Mouse (Mus musculus) hindbrain, embryonic 14.5 days (tissue): ENCODE results near the gene Orai2. TPM values are rescaled to one million over a fixed set of nuclear protein-coding genes. Genes with fewer than 3 reads are reported as not detected.

ENCODE experiments used
- ATAC-seq: fragments of 200-750 bp; cut with Nextera tagmentation; 2 replicates; pipeline ENCODE4 v1.8.0; 2017; ENCODE audit warnings: moderate number of reproducible peaks, mild to moderate bottlenecking, moderate TSS enrichment, moderate library complexity; ENCODE audit not compliant: low FRiP score
- DNase-seq: peaks from one replicate; pipeline ENCODE4 v3.0.0-alpha.2; 2015; ENCODE audit warnings: low spot score
- H3K27ac ChIP-seq: fragments of 300-500 bp; sonication (generic); 2 replicates; pipeline ENCODE4 v1.5.1; 2014; ENCODE audit warnings: mild to moderate bottlenecking, moderate library complexity
- H3K27me3 ChIP-seq: fragments of 300-500 bp; sonication (generic); 2 replicates; pipeline ENCODE4 v1.6.1; 2014; ENCODE audit warnings: mild to moderate bottlenecking, low read length, mixed read lengths; ENCODE audit not compliant: control insufficient read depth, insufficient read depth
- H3K36me3 ChIP-seq: fragments of 300-500 bp; sonication (generic); replicated peaks from 2 replicates; pipeline ENCODE4 v1.6.1; 2014; ENCODE audit not compliant: control insufficient read depth, insufficient read depth
- H3K4me1 ChIP-seq: fragments of 300-500 bp; sonication (generic); replicated peaks from 2 replicates; pipeline ENCODE4 v1.6.1; 2014; ENCODE audit warnings: antibody characterized with exemption, low read length, mixed read lengths; ENCODE audit not compliant: control insufficient read depth, insufficient read depth
- H3K4me2 ChIP-seq: fragments of 300-500 bp; sonication (generic); replicated peaks from 2 replicates; pipeline ENCODE4 v1.6.1; 2014; ENCODE audit warnings: mild to moderate bottlenecking, moderate library complexity
- H3K4me3 ChIP-seq: fragments of 300-500 bp; sonication (generic); replicated peaks from 2 replicates; pipeline ENCODE4 v1.5.1; 2014; ENCODE audit warnings: mild to moderate bottlenecking, low read length
- H3K9ac ChIP-seq: fragments of 300-500 bp; sonication (generic); 2 replicates; pipeline ENCODE4 v1.6.1; 2014
- H3K9me3 ChIP-seq: fragments of 300-500 bp; sonication (generic); 2 replicates; pipeline ENCODE4 v1.6.1; 2016; ENCODE audit warnings: low read length; ENCODE audit not compliant: control insufficient read depth
- WGBS: fragments of 180-500 bp; shearing (Covaris S2); extraction: QIAGEN DNeasy Blood & Tissue Kit; methylation state at CpG from one replicate; pipeline ENCODE4 v1.1.7; 2014; 5-methylcytosine and 5-hydroxymethylcytosine counted together
- polyA plus RNA-seq: library from polyadenylated mRNA; unstranded; fragments of >200 nt; fragmentation: Nextera tagmentation; extraction: Ambion mirVana; gene quantifications from 2 replicates; pipeline ENCODE4 v1.2.1, GENCODE M21; 2014

Orai2 gene
- polyA plus RNA-seq, 1 experiment from 2014 or later = 34.6 TPM

DNA sequence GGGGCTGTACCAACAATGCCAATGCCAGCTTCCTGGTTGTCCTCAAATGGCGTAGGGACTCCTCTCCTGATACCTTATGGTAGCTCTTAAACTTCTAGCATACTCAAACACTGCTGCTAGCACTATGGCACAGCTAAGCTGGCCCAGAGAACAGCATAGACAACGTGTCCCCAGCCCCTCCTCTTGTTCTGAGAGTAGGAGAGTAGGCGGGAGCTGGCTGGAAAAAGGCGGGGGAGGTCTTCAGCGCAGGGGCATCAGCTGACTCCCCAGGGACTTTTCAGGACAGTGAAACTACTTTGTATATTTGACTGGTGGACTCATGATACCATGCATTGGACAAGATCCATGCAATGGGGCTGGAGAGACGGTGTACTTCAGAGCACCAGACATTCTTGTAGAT is 11.5 kb upstream of the Orai2 start:
- no peak overlapping the region for H3K9ac ChIP-seq
- no peak overlapping the region for H3K4me3 ChIP-seq
- H3K9me3 ChIP-seq = no peaks in the 10 kb centered on the region
- H3K27me3 ChIP-seq = no peaks in the 10 kb centered on the region
- DNase-seq (no peak), ATAC-seq (no peak)
- H3K4me1 ChIP-seq = no peaks in the 10 kb centered on the region
- H3K36me3 ChIP-seq = peaks cover 83% of the 10 kb centered on the region
- 93% methylated on average over 6 of the region's 6 CpGs for WGBS
- no peak overlapping the region for H3K27ac ChIP-seq
- H3K4me2 ChIP-seq = no peak overlapping the region

GRCm38 (mm10) chr5:136181197-136181596 is 10.7 kb upstream of the Orai2 start:
- no peak overlapping the region for H3K4me3 ChIP-seq
- H3K4me1 ChIP-seq = no peaks in the 10 kb centered on the region
- no peaks in the 10 kb centered on the region for H3K9me3 ChIP-seq
- DNase-seq = no peak
- no peak for ATAC-seq
- H3K4me2 ChIP-seq = no peak overlapping the region
- H3K36me3 ChIP-seq = peaks cover 80% of the 10 kb centered on the region
- 94% methylated on average over 6 of the region's 6 CpGs for WGBS
- no peaks in the 10 kb centered on the region for H3K27me3 ChIP-seq
- H3K27ac ChIP-seq = no peak overlapping the region
- no peak overlapping the region for H3K9ac ChIP-seq

- DNase-seq (no peak), ATAC-seq (no peak)
- WGBS = 86% methylated on average over 5 of the region's 5 CpGs
- H3K27ac ChIP-seq = no peak overlapping the region
- no peak overlapping the region for H3K4me2 ChIP-seq
- peaks cover 66% of the 10 kb centered on the region for H3K36me3 ChIP-seq
- H3K9me3 ChIP-seq = no peaks in the 10 kb centered on the region
- no peaks in the 10 kb centered on the region for H3K4me1 ChIP-seq
- H3K9ac ChIP-seq = no peak overlapping the region
- H3K27me3 ChIP-seq = no peaks in the 10 kb centered on the region
- no peak overlapping the region for H3K4me3 ChIP-seq
Observed at GRCm38 (mm10) chr5:136179594-136179993, 9.1 kb upstream of the Orai2 start.

GRCm38 (mm10) chr5:136173606-136174463 is 3.3 kb upstream of the Orai2 start:
- no peak overlapping the region for H3K9ac ChIP-seq
- no peak overlapping the region for H3K4me3 ChIP-seq
- no peaks in the 10 kb centered on the region for H3K9me3 ChIP-seq
- H3K27ac ChIP-seq = peak overlapping the region; percentile 55; the same call in 1 of the 2 replicates
- peaks cover 17% of the 10 kb centered on the region for H3K4me1 ChIP-seq
- peaks cover 11% of the 10 kb centered on the region for H3K36me3 ChIP-seq
- ATAC-seq (no peak), DNase-seq (no peak)
- H3K4me2 ChIP-seq = no peak overlapping the region
- WGBS = 40% methylated on average over 9 of the region's 9 CpGs
- H3K27me3 ChIP-seq = no peaks in the 10 kb centered on the region

DNA sequence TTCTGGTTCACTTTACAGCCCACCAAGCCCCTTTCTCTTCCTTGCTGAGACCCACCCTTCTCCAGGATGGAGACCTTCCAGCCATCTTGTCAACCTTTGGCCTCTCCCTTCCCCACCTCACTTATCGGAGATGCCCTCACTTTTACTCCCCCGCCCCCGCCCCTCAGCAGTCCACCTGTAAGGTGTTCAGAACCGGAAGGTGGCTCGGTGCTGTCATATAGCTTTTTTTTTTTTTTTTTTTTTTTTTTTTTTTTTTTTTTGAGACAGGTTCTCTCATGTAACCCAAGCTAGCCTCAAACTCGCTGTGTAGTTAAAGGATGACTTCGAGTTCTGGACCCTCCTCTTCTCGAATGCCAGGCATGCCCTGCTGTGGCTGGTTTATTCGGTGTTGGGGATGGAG is 2.4 kb upstream of the Orai2 start:
- Histone ChIP-seq H3K36me3 (peaks cover 2% of the 10 kb centered on the region; the same call in 1 of the 2 replicates), H3K27me3 (no peaks in the 10 kb centered on the region), H3K4me3 (no peak overlapping the region), H3K4me2 (no peak overlapping the region), H3K9ac (no peak overlapping the region), H3K4me1 (peaks cover 17% of the 10 kb centered on the region), H3K9me3 (no peaks in the 10 kb centered on the region), H3K27ac (no peak overlapping the region)
- ATAC-seq (no peak), DNase-seq (no peak)
- 83% methylated on average over 9 of the region's 9 CpGs for WGBS

DNA sequence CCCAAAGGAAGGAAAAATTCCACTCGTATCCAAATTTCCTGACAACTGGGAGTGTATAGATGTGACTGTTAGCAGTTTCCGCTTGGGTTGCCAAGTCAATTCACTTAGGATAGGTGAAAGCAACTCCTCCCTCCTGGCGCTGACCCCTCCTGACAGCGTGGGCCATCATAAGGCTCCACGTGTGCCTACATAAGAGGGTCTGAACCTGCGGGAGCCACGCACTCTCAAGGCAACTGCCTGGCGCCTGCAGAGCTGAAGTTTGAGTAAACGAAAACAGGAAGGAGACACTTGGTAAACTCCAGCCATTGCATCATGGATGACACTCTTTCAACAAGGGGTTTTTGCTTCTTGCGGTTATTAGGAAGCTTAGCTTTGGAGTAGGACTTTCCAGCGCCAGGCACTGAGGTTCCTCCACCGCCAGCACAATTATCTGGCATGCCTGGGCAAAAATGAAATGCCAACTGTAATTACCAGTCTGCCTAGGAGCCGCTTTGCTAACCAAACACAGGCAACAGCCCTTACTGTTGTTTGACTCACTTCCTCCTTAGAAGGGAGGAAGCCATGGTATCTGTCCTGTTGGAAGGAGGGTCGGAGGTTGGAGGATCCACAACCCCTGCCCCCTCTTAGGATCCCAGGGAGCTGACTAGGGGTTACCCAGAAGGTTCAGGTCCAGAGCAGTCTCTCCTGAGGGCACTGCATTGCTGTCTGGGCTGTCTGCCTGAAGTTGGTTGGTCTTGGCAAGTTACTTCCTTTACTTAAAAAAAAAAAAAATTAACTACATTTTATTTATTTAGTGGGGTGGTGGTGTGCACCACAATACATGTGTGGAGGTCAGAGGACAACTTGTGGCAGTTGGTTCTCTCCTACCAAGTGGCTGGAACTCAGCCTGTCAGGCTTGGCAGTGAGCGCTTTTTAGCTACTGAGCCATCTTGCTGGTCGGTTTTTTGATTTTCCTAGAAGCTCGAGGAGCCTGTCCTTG is 1.1 kb upstream of the Orai2 start:
- Histone ChIP-seq H3K4me2 (peak overlapping the region; percentile 61), H3K4me3 (peak overlapping the region; percentile 68), H3K36me3 (peaks cover 5% of the 10 kb centered on the region; the same call in 1 of the 2 replicates), H3K27me3 (no peaks in the 10 kb centered on the region), H3K4me1 (peaks cover 17% of the 10 kb centered on the region), H3K9me3 (no peaks in the 10 kb centered on the region), H3K9ac (peak overlapping the region; percentile 85), H3K27ac (peak overlapping the region; percentile 81)
- DNase-seq (no peak), ATAC-seq (no peak)
- WGBS = 40% methylated on average over 17 of the region's 17 CpGs

- H3K9me3 ChIP-seq = no peaks in the 10 kb centered on the region
- no peak for ATAC-seq
- peak overlapping the region; percentile 68 for H3K4me3 ChIP-seq
- no peak for DNase-seq
- peaks cover 17% of the 10 kb centered on the region for H3K4me1 ChIP-seq
- peak overlapping the region; percentile 61 for H3K4me2 ChIP-seq
- 12% methylated on average over 15 of the region's 15 CpGs for WGBS
- H3K9ac ChIP-seq = peak overlapping the region; percentile 85
- H3K27ac ChIP-seq = peak overlapping the region; percentile 81
- H3K36me3 ChIP-seq = peaks cover 5% of the 10 kb centered on the region; the same call in 1 of the 2 replicates
- H3K27me3 ChIP-seq = no peaks in the 10 kb centered on the region
Observed at GRCm38 (mm10) chr5:136169626-136170511, 644 bp downstream of the Orai2 start.

DNA sequence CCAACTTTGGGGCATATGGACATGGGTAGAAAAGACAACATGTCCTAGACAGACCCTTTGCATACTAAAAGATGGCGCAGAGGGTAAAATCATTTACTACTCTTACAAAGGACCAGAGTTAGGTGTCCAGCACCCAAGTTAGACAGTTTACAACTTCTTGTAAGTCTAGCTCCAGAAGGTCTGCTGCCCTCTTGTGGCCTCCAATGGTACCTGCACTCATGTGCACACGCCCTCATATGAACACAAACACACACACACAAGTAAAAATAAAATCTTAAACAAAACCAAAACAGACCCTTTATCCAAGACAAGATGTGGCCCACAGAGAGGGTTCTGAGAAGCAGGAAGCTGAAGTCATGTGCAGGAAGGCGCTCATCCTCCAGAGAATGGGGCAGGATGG is 2.4 kb downstream of the Orai2 start:
- no peak overlapping the region for H3K27ac ChIP-seq
- WGBS = 97% methylated on average over 3 of the region's 3 CpGs
- no peaks in the 10 kb centered on the region for H3K9me3 ChIP-seq
- H3K27me3 ChIP-seq = no peaks in the 10 kb centered on the region
- H3K4me1 ChIP-seq = peaks cover 17% of the 10 kb centered on the region
- DNase-seq (no peak), ATAC-seq (no peak)
- no peak overlapping the region for H3K4me3 ChIP-seq
- H3K4me2 ChIP-seq = no peak overlapping the region
- H3K36me3 ChIP-seq = peaks cover 5% of the 10 kb centered on the region; the same call in 1 of the 2 replicates
- no peak overlapping the region for H3K9ac ChIP-seq
